Mouse (Mus musculus) thymus, adult 2 months (tissue): ENCODE data around the gene Dnttip2. TPM values are rescaled to one million over a fixed set of nuclear protein-coding genes. Genes with fewer than 3 reads are reported as not detected.

Source experiments
- DNase-seq: peaks from one replicate; pipeline ENCODE4 v3.0.0; 2021
- H3K27ac ChIP-seq: fragments of 200-500 bp; 2 replicates; pipeline ENCODE4 v1.5.1; 2012; ENCODE audit warnings: low read length, control low read depth; ENCODE audit not compliant: control insufficient read depth, insufficient read depth
- H3K27me3 ChIP-seq: fragments of 200-500 bp; 2 replicates; pipeline ENCODE4 v1.6.1; 2012; ENCODE audit warnings: mild to moderate bottlenecking, low read length, moderate library complexity, mixed read lengths; ENCODE audit not compliant: control insufficient read depth, insufficient read depth
- H3K36me3 ChIP-seq: fragments of 200-500 bp; 2 replicates; pipeline ENCODE4 v1.6.1; 2012; ENCODE audit warnings: mild to moderate bottlenecking, low read length, moderate library complexity; ENCODE audit not compliant: control insufficient read depth, insufficient read depth
- H3K4me1 ChIP-seq: fragments of 200-500 bp; replicated peaks from 2 replicates; pipeline ENCODE4 v1.6.1; 2012; ENCODE audit warnings: low read length; ENCODE audit not compliant: control insufficient read depth, insufficient read depth
- H3K4me3 ChIP-seq: fragments of 200-500 bp; 2 replicates; pipeline ENCODE4 v1.5.1; 2012; ENCODE audit warnings: mild to moderate bottlenecking, low read length, control low read depth, moderate library complexity; ENCODE audit not compliant: control insufficient read depth, insufficient read depth
- CTCF ChIP-seq: fragments of 200-500 bp; IDR thresholded peaks from 2 replicates; pipeline ENCODE4 v1.5.1; 2012; ENCODE audit warnings: mild to moderate bottlenecking, control low read depth, low read length, moderate library complexity, borderline replicate concordance; ENCODE audit not compliant: control insufficient read depth, poor library complexity, insufficient read depth; ENCODE audit errors: extremely low read depth
- POLR2A ChIP-seq: fragments of 200-500 bp; IDR thresholded peaks from 2 replicates; pipeline ENCODE4 v1.6.1; 2012; ENCODE audit warnings: mild to moderate bottlenecking, low read length, control low read depth, moderate library complexity; ENCODE audit not compliant: control insufficient read depth, poor library complexity, insufficient read depth; ENCODE audit errors: extremely low read depth
- WGBS: fragments of 180-500 bp; shearing (Covaris S2); methylation state at CpG from one replicate; pipeline ENCODE4 v1.1.7; 2018; 5-methylcytosine and 5-hydroxymethylcytosine counted together
- polyA plus RNA-seq: library from polyadenylated mRNA; depleted of rRNA; stranded (reverse); fragments of >200 nt; gene quantifications from 2 replicates; pipeline ENCODE4 v1.2.3, GENCODE M21; 2012

Dnttip2 gene
- polyA plus RNA-seq, 1 experiment = 11.1 TPM

DNA sequence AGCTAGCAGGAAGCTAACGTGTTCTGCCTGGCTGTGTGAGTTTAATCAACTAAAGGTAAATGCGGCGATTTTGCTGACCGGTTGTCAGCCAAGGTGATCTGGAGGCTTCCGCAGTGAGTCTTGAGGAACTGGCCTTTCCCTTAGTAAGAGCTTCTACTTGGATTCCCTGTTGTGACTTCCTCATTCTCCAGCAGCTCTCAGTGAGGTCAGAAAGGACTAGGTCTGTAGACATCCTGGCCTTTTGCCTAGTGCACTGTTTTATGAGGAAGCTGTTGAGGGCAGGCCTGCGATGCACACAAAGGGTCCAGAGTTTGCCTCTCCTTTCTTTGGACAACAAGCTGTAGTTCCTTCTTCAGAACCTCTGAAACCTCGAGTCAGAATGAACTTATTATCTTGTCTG, 16.5 kb downstream of the Dnttip2 start:
- Histone ChIP-seq H3K27me3 (no peaks in the 10 kb centered on the region), H3K4me1 (peaks cover 10% of the 10 kb centered on the region), H3K4me3 (no peak overlapping the region), H3K27ac (no peak overlapping the region), H3K36me3 (peaks cover 1% of the 10 kb centered on the region; the same call in 1 of the 2 replicates)
- WGBS = 44% methylated on average over 7 of the region's 7 CpGs
- no peak for TF ChIP-seq CTCF
- TF ChIP-seq POLR2A = no peak
- DNase-seq = no peak

DNA sequence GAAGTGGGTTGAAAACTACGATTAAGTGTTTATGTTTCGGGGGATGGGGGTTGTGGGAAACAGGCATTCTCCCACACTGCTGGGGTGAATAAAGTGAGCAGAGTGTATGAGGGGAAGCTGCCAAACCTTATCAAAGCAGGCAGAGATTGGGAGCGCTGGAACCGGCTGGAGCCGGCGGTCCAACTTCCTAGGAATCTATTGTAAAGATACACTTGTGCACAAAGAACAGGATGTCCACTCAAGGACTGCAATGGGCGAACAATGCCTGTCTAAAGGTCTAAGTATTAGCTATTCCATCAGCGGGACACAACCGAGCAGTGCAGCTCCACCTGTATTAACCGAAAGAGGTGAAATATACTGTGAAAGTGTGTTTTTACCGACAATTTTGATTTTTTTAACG, 17.6 kb downstream of the Dnttip2 start:
- no peak overlapping the region for H3K27ac ChIP-seq
- no peaks in the 10 kb centered on the region for H3K36me3 ChIP-seq
- no peak for TF ChIP-seq POLR2A
- TF ChIP-seq CTCF = no peak
- peaks cover 10% of the 10 kb centered on the region for H3K4me1 ChIP-seq
- no peak for DNase-seq
- WGBS = 90% methylated on average over 12 of the region's 12 CpGs
- no peak overlapping the region for H3K4me3 ChIP-seq
- no peaks in the 10 kb centered on the region for H3K27me3 ChIP-seq

GRCm38 (mm10) chr3:122292300-122293222, 18.4 kb downstream of the Dnttip2 start:
- peak; percentile 94 for DNase-seq
- no peak overlapping the region for H3K27ac ChIP-seq
- H3K36me3 ChIP-seq = no peaks in the 10 kb centered on the region
- H3K27me3 ChIP-seq = no peaks in the 10 kb centered on the region
- H3K4me1 ChIP-seq = peaks cover 5% of the 10 kb centered on the region
- 19% methylated on average over 53 of the region's 54 CpGs for WGBS
- peak overlapping the region; percentile 90 for H3K4me3 ChIP-seq
- 0 out of 2 replicates have a peak, but pooled peaks have one; percentile 20 for TF ChIP-seq CTCF
- TF ChIP-seq POLR2A = no peak

DNA sequence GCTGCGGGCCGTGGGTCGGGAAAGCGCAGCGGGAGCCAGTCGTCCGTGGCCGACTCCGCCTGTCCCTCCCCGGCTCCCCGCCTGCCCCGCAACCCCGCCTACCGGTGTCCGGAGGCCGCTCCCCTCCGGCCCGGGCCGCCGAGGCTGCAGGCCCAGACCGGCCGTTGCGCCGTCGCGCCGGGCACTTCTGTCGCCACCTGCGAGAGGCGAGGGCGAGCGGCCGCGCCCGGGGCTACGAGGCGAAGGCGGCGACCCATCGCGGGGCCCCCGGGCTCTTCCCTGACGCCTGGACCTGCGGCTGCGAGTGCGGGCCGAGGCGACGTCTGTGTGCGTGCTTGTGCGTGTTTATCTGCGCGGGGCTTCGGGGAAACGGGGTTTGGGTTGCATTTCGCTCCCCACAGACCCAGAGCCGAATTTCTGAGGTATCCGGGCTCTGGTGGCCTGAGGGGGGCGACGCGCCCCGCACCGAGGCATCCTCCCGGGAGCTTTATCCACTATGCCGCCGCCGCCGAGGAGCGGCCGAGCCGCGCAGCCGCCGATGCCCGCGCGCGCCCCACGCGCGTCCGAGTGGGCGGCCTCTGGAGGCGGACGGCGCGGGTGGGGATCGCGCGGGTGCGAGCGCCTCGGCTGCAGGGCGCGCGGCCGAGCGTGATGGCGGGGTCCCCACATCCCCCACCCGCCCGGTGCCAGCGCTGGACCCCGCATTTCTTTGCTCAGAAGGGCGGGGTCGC, 19.2 kb downstream of the Dnttip2 start:
- under 1% methylated on average over 105 of the region's 105 CpGs for WGBS
- Histone ChIP-seq H3K27me3 (no peaks in the 10 kb centered on the region), H3K4me1 (no peaks in the 10 kb centered on the region), H3K27ac (no peak overlapping the region), H3K36me3 (no peaks in the 10 kb centered on the region), H3K4me3 (peak overlapping the region; percentile 90)
- no peak for DNase-seq
- TF ChIP-seq CTCF (peak; percentile 6; the same call in 1 of the 2 replicates), POLR2A (no peak)

GRCm38 (mm10) chr3:122293954-122294850, 20.0 kb downstream of the Dnttip2 start, which contains the start of gene Bcar3:
Bcar3 (plus strand) TSS chr3:122294136.
- H3K36me3 ChIP-seq = no peaks in the 10 kb centered on the region
- TF ChIP-seq POLR2A (no peak), CTCF (peak; percentile 39; the same call in 1 of the 2 replicates)
- 16% methylated on average over 37 of the region's 37 CpGs for WGBS
- H3K27me3 ChIP-seq = no peaks in the 10 kb centered on the region
- peak within 1 kb of the TSS; percentile 90 for H3K4me3 ChIP-seq
- peak; percentile 85 for DNase-seq
- H3K27ac ChIP-seq = no peak within 1 kb of the TSS
- H3K4me1 ChIP-seq = no peaks in the 10 kb centered on the region

DNA sequence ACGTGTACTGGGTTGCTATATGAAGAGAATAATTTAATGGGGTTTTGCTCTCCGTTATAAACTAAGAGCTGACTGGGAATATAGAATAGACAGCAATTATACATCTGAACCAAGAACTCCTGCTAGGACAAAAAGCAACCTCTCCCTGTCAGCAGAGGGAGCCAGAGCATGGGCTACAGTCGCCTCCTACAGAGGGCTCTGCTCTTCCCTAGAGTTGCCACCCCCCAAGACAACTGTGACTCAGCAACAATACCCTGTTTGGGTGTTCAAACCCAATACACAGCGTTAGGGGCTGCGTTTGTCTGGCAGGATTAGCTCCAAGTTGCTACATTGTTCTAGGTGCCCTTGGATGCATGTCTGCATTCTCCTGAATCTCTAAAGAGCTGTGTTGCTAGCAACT, 21.3 kb downstream of the Dnttip2 start:
- H3K4me1 ChIP-seq = no peaks in the 10 kb centered on the region
- peak; percentile 63 for DNase-seq
- no peaks in the 10 kb centered on the region for H3K27me3 ChIP-seq
- no peak overlapping the region for H3K27ac ChIP-seq
- WGBS = 13% methylated on average over 5 of the region's 5 CpGs
- H3K36me3 ChIP-seq = no peaks in the 10 kb centered on the region
- TF ChIP-seq POLR2A (no peak), CTCF (peak; percentile 36; the same call in 1 of the 2 replicates)
- no peak overlapping the region for H3K4me3 ChIP-seq
